In genomic region chr4:99199757-99200251, GRCm38 (mm10) we compare ENCODE assay signal across 10 mouse cellular contexts. TPM values are rescaled to one million over a fixed set of nuclear protein-coding genes. Genes with fewer than 3 reads are reported as not detected.
DNase-seq lines count a peak whose midpoint lies in the region; ATAC-seq and TF ChIP-seq lines count a peak whose summit lies in the region.
"Had no signal": no experiment of that assay in that cellular context is flagged by ENCODE, and none has a peak within 500 bp of the region (broad histone marks: within the 10 kb centered on the region; RNA-seq: fewer than 3 reads in every experiment).

No protein-coding gene starts in this region.

- no peaks in the 10 kb centered on the region for H3K4me1 ChIP-seq in embryonic facial prominence, embryonic 11.5 days (ENCODE audit: control insufficient read depth, insufficient read depth, low read length)
- 0 out of 2 replicates have a peak, but pooled peaks cover 2% of the 10 kb centered on the region for H3K4me1 ChIP-seq in embryonic facial prominence, embryonic 10.5 days
- peaks cover 13% of the 10 kb centered on the region; the same call in 1 of the 2 replicates for H3K4me1 ChIP-seq in heart, embryonic 13.5 days
- H3K4me1 ChIP-seq in midbrain, postnatal 0 days (ENCODE audit: insufficient read depth, low read length) = no peaks in the 10 kb centered on the region
- H3K4me1 ChIP-seq: midbrain, embryonic 12.5 days had no signal

- H3K4me2 ChIP-seq in embryonic facial prominence, embryonic 11.5 days (ENCODE audit: low read depth, low read length) = 0 out of 2 replicates have a peak overlapping the region, but pooled peaks have one; percentile 4
- H3K4me2 ChIP-seq in heart, embryonic 13.5 days = peak overlapping the region; percentile 36
- no peak overlapping the region for H3K4me2 ChIP-seq in midbrain, postnatal 0 days (ENCODE audit: low read depth, low read length, poor library complexity, severe bottlenecking)
- H3K4me2 ChIP-seq: midbrain, embryonic 12.5 days had no signal

- no peak overlapping the region for H3K4me3 ChIP-seq in embryonic facial prominence, embryonic 11.5 days (ENCODE audit: low read depth, low read length)
- no peak overlapping the region for H3K4me3 ChIP-seq in embryonic facial prominence, embryonic 10.5 days
- H3K4me3 ChIP-seq in heart, embryonic 13.5 days = no peak overlapping the region
- H3K4me3 ChIP-seq in midbrain, postnatal 0 days (ENCODE audit: low read depth, low read length) = no peak overlapping the region
- H3K4me3 ChIP-seq: midbrain, embryonic 12.5 days had no signal

- no peak overlapping the region for H3K27ac ChIP-seq in embryonic facial prominence, embryonic 11.5 days (replicated peaks; ENCODE audit: low read depth, low read length)
- no peak overlapping the region for H3K27ac ChIP-seq in embryonic facial prominence, embryonic 10.5 days (replicated peaks)
- H3K27ac ChIP-seq in heart, embryonic 13.5 days (replicated peaks) = no peak overlapping the region
- no peak overlapping the region for H3K27ac ChIP-seq in midbrain, postnatal 0 days (ENCODE audit: low read depth, low read length)
- H3K27ac ChIP-seq: midbrain, embryonic 12.5 days had no signal

- no peak overlapping the region for H3K9ac ChIP-seq in embryonic facial prominence, embryonic 11.5 days (replicated peaks; ENCODE audit: low read length)
- no peak overlapping the region for H3K9ac ChIP-seq in heart, embryonic 13.5 days
- no peak overlapping the region for H3K9ac ChIP-seq in midbrain, postnatal 0 days (replicated peaks; ENCODE audit: low read length, poor library complexity, severe bottlenecking)
- H3K9ac ChIP-seq: midbrain, embryonic 12.5 days had no signal

- 74% methylated on average over 13 of the region's 13 CpGs for WGBS in embryonic facial prominence, embryonic 11.5 days
- 75% methylated on average over 13 of the region's 13 CpGs for WGBS in embryonic facial prominence, embryonic 10.5 days
- WGBS in heart, embryonic 13.5 days = 48% methylated on average over 13 of the region's 13 CpGs
- 81% methylated on average over 13 of the region's 13 CpGs for WGBS in midbrain, postnatal 0 days

- H3K36me3 ChIP-seq in embryonic facial prominence, embryonic 11.5 days (replicated peaks; ENCODE audit: control insufficient read depth, insufficient read depth, low read depth, low read length) = no peaks in the 10 kb centered on the region
- H3K36me3 ChIP-seq in embryonic facial prominence, embryonic 10.5 days (replicated peaks) = no peaks in the 10 kb centered on the region; the same call in 1 of the 2 replicates
- H3K36me3 ChIP-seq in heart, embryonic 13.5 days = no peaks in the 10 kb centered on the region
- H3K36me3 ChIP-seq in midbrain, postnatal 0 days (ENCODE audit: insufficient read depth, low read length) = no peaks in the 10 kb centered on the region
- H3K36me3 ChIP-seq: midbrain, embryonic 12.5 days had no signal

- no peaks in the 10 kb centered on the region for H3K9me3 ChIP-seq in embryonic facial prominence, embryonic 11.5 days (replicated peaks; ENCODE audit: control insufficient read depth, low read length)
- no peaks in the 10 kb centered on the region for H3K9me3 ChIP-seq in embryonic facial prominence, embryonic 10.5 days
- no peaks in the 10 kb centered on the region for H3K9me3 ChIP-seq in heart, embryonic 13.5 days
- no peaks in the 10 kb centered on the region for H3K9me3 ChIP-seq in midbrain, postnatal 0 days (ENCODE audit: low read length)
- H3K9me3 ChIP-seq: midbrain, embryonic 12.5 days had no signal

- DNase-seq in embryonic facial prominence, embryonic 11.5 days (ENCODE audit: low spot score) = no peak
- DNase-seq in embryonic facial prominence, embryonic 10.5 days (ENCODE audit: low spot score) = no peak
- DNase-seq in B cell, adult 2 months = peak; percentile 24 to 31
- peak; percentile 75 for DNase-seq in lung, postnatal 36 days
- DNase-seq in midbrain, postnatal 0 days (ENCODE audit: low spot score) = no peak
- no peak for DNase-seq in embryo, embryonic 10 days (ENCODE audit: low spot score)
- DNase-seq in left cerebral cortex, adult 11 months (ENCODE audit: low spot score) = no peak
- DNase-seq: cerebellum, postnatal 25 days had no signal

- H3K27me3 ChIP-seq in embryonic facial prominence, embryonic 11.5 days (ENCODE audit: control insufficient read depth, insufficient read depth, low read length) = no peaks in the 10 kb centered on the region
- no peaks in the 10 kb centered on the region for H3K27me3 ChIP-seq in embryonic facial prominence, embryonic 10.5 days (replicated peaks; ENCODE audit: low read depth, poor library complexity, severe bottlenecking)
- no peaks in the 10 kb centered on the region for H3K27me3 ChIP-seq in heart, embryonic 13.5 days (replicated peaks)
- H3K27me3 ChIP-seq in midbrain, postnatal 0 days (ENCODE audit: insufficient read depth, low read length) = no peaks in the 10 kb centered on the region
- H3K27me3 ChIP-seq: midbrain, embryonic 12.5 days had no signal

- ATAC-seq in embryonic facial prominence, embryonic 11.5 days (replicated peaks; ENCODE audit: insufficient number of reproducible peaks, low FRiP score, low TSS enrichment, low read depth) = no peak
- no peak for ATAC-seq in heart, embryonic 13.5 days (ENCODE audit: extremely low read depth, insufficient number of reproducible peaks, low FRiP score, low TSS enrichment)
- ATAC-seq in midbrain, postnatal 0 days (ENCODE audit: low FRiP score) = no peak

- TF ChIP-seq CTCF in midbrain, postnatal 0 days (IDR thresholded peaks at IDR 0.05) = no peak

RNA-seq across cellular contexts. Expression of gene Atg4c, which starts 6.1 kb away (rescaled TPM):
- 16.6 and 17.7 TPM in 2 replicates for polyA plus RNA-seq in embryonic facial prominence, embryonic 11.5 days (2014; fragmentation: Nextera tagmentation; extraction: Ambion mirVana)
- 12.7 and 15.0 TPM in 2 replicates for polyA plus RNA-seq in embryonic facial prominence, embryonic 10.5 days (2016; fragmentation: Nextera tagmentation; extraction: Ambion mirVana)
- polyA plus RNA-seq in heart, embryonic 13.5 days (2015; fragmentation: Nextera tagmentation; extraction: Ambion mirVana) = 8.4 and 8.5 TPM in 2 replicates
- total RNA-seq in midbrain, postnatal 0 days (2014; rRNA removed) = 8.7 and 13.9 TPM in 2 replicates
- polyA plus RNA-seq in midbrain, postnatal 0 days (2015; fragmentation: Nextera tagmentation; extraction: Ambion mirVana) = 15.8 and 16.0 TPM in 2 replicates

Comparison
In these comparisons a context has a peak if more than half of its experiments do, and no peak if none do; other contexts are left out.
1. DNase-seq: peak in B cell, adult 2 months (2 of 2) and lung, postnatal 36 days (single experiment); none in embryonic facial prominence, embryonic 11.5 days (single experiment), embryonic facial prominence, embryonic 10.5 days (single experiment), midbrain, postnatal 0 days (single experiment), embryo, embryonic 10 days (single experiment) and left cerebral cortex, adult 11 months (single experiment).